Mouse (Mus musculus) MEL (cell line): Measurements from ENCODE around the gene Prox1. TPM values are rescaled to one million over a fixed set of nuclear protein-coding genes. Genes with fewer than 3 reads are reported as not detected.

Source experiments
- DNase-seq: peaks from one replicate; pipeline ENCODE4 v3.0.0; 2011; ENCODE audit warnings: low read depth, low spot score
- H3K27ac ChIP-seq: 2 replicates; pipeline ENCODE4 v1.5.1; 2012; ENCODE audit warnings: low read depth, mild to moderate bottlenecking, control low read depth, low read length, moderate library complexity; ENCODE audit not compliant: control insufficient read depth
- H3K27me3 ChIP-seq, 2 experiments: fragments of 150-350 bp in 1 of 2; sonication (generic) in 1 of 2; 2 replicates each; pipeline ENCODE4 v1.6.1; 2012; ENCODE audit warnings: low read length in 2 of 2, mild to moderate bottlenecking in 2 of 2, improper control_type of control experiment in 1 of 2, moderate library complexity in 1 of 2; ENCODE audit not compliant: insufficient read depth in 2 of 2, control insufficient read depth in 1 of 2
- H3K36me3 ChIP-seq, 2 experiments: 2 replicates each; pipeline ENCODE4 v1.6.1; 2012 to 2014; ENCODE audit warnings: low read length in 2 of 2, improper control_type of control experiment in 1 of 2, inconsistent platforms in 1 of 2, mild to moderate bottlenecking in 1 of 2; ENCODE audit not compliant: insufficient read depth in 2 of 2, control insufficient read depth in 1 of 2
- H3K4me1 ChIP-seq, 2 experiments: fragments of 150-350 bp in 1 of 2; sonication (generic) in 1 of 2; 2 replicates each; pipeline ENCODE4 v1.6.1; 2012; ENCODE audit warnings: low read length in 2 of 2, improper control_type of control experiment in 1 of 2, mild to moderate bottlenecking in 1 of 2; ENCODE audit not compliant: insufficient read depth in 2 of 2, control insufficient read depth in 1 of 2
- H3K4me3 ChIP-seq, 2 experiments: fragments of 150-350 bp in 1 of 2; sonication (generic) in 1 of 2; 2 replicates each; pipeline ENCODE4 v1.5.1; 2012; ENCODE audit warnings: low read depth in 2 of 2, low read length in 2 of 2, mild to moderate bottlenecking in 2 of 2, moderate library complexity in 2 of 2, control low read depth in 1 of 2, improper control_type of control experiment in 1 of 2; ENCODE audit not compliant: control insufficient read depth in 1 of 2, insufficient read depth in 1 of 2
- H3K79me2 ChIP-seq: 2 replicates; pipeline ENCODE4 v1.6.1; 2012; ENCODE audit warnings: mild to moderate bottlenecking, low read length, moderate library complexity; ENCODE audit not compliant: control insufficient read depth, poor library complexity, insufficient read depth
- H3K9ac ChIP-seq: 2 replicates; pipeline ENCODE4 v1.6.1; 2012; ENCODE audit warnings: low read depth, mild to moderate bottlenecking, control low read depth, low read length, moderate library complexity; ENCODE audit not compliant: control insufficient read depth, poor library complexity, severe bottlenecking
- H3K9me3 ChIP-seq: fragments of 150-350 bp; sonication (generic); replicated peaks from 2 replicates; pipeline ENCODE4 v1.6.1; 2012; ENCODE audit warnings: mild to moderate bottlenecking, low read length, improper control_type of control experiment, moderate library complexity; ENCODE audit not compliant: insufficient read depth
- CHD1 ChIP-seq: IDR thresholded peaks from 2 replicates; pipeline ENCODE4 v1.6.1; 2012; ENCODE audit warnings: low read depth, mild to moderate bottlenecking, inconsistent platforms, low read length, improper control_type of control experiment
- CHD2 ChIP-seq: IDR thresholded peaks from 2 replicates; pipeline ENCODE4 v1.6.1; 2011; ENCODE audit warnings: low read length, improper control_type of control experiment
- E2F4 ChIP-seq: IDR thresholded peaks from 2 replicates; pipeline ENCODE4 v1.6.1; 2011; ENCODE audit warnings: low read depth, low read length, improper control_type of control experiment, borderline replicate concordance
- ELF1 ChIP-seq: IDR thresholded peaks from 2 replicates; pipeline ENCODE4 v1.6.1; 2014; ENCODE audit warnings: low read depth, mild to moderate bottlenecking, inconsistent platforms, low read length, improper control_type of control experiment, moderate library complexity
- GATA1 ChIP-seq: IDR thresholded peaks from 2 replicates; pipeline ENCODE4 v1.6.1; 2011; ENCODE audit warnings: low read depth, low read length, improper control_type of control experiment
- HCFC1 ChIP-seq: IDR thresholded peaks from 2 replicates; pipeline ENCODE4 v1.6.1; 2012; ENCODE audit warnings: low read depth, mild to moderate bottlenecking, inconsistent platforms, low read length, improper control_type of control experiment, moderate library complexity
- JUND ChIP-seq: IDR thresholded peaks from 2 replicates; pipeline ENCODE4 v1.6.1; 2011; ENCODE audit warnings: low read depth, mild to moderate bottlenecking, improper control_type of control experiment, low read length
- KAT2A ChIP-seq: conservative IDR thresholded peaks from 2 replicates; pipeline ENCODE4 v1.6.1; 2012; ENCODE audit warnings: low read depth, low read length, improper control_type of control experiment, inconsistent platforms
- MAZ ChIP-seq: IDR thresholded peaks from 2 replicates; pipeline ENCODE4 v1.6.1; 2012; ENCODE audit warnings: low read depth, mild to moderate bottlenecking, inconsistent platforms, low read length, improper control_type of control experiment
- MEF2A ChIP-seq: IDR thresholded peaks from 2 replicates; pipeline ENCODE4 v1.6.1; 2014; ENCODE audit warnings: low read depth, mild to moderate bottlenecking, inconsistent platforms, low read length, improper control_type of control experiment; ENCODE audit not compliant: poor library complexity, insufficient replicate concordance, severe bottlenecking; ENCODE audit errors: extremely low read depth
- MXI1 ChIP-seq: IDR thresholded peaks from 2 replicates; pipeline ENCODE4 v1.6.1; 2011; ENCODE audit warnings: mild to moderate bottlenecking, low read depth, low read length, improper control_type of control experiment
- NELFE ChIP-seq: IDR thresholded peaks from 2 replicates; pipeline ENCODE4 v1.6.1; 2011; ENCODE audit warnings: low read depth, low read length, improper control_type of control experiment
- NRF1 ChIP-seq: IDR thresholded peaks from 2 replicates; pipeline ENCODE4 v1.6.1; 2014; ENCODE audit warnings: low read depth, mild to moderate bottlenecking, inconsistent platforms, low read length, improper control_type of control experiment, moderate library complexity; ENCODE audit not compliant: poor library complexity, insufficient read depth, severe bottlenecking
- POLR2A ChIP-seq, 2 experiments: IDR thresholded peaks; 2 replicates each; pipeline ENCODE4 v1.6.1; 2011 to 2012; ENCODE audit warnings: low read length in 2 of 2, mild to moderate bottlenecking in 2 of 2, control low read depth in 1 of 2, improper control_type of control experiment in 1 of 2, low read depth in 1 of 2, moderate library complexity in 1 of 2; ENCODE audit not compliant: control insufficient read depth in 1 of 2, insufficient read depth in 1 of 2, poor library complexity in 1 of 2
- POLR2AphosphoS5 ChIP-seq: IDR thresholded peaks from 2 replicates; pipeline ENCODE4 v1.6.1; 2012; ENCODE audit warnings: low read depth, borderline replicate concordance, mild to moderate bottlenecking, inconsistent platforms, low read length, moderate library complexity, mixed read lengths
- RCOR1 ChIP-seq: IDR thresholded peaks from 2 replicates; pipeline ENCODE4 v1.6.1; 2012; ENCODE audit warnings: low read depth, mild to moderate bottlenecking, inconsistent platforms, low read length, improper control_type of control experiment
- SIN3A ChIP-seq: IDR thresholded peaks from 2 replicates; pipeline ENCODE4 v1.6.1; 2012; ENCODE audit warnings: low read length, improper control_type of control experiment, inconsistent platforms
- SMC3 ChIP-seq: IDR thresholded peaks from 2 replicates; pipeline ENCODE4 v1.6.1; 2011; ENCODE audit warnings: low read depth, low read length, improper control_type of control experiment
- TBP ChIP-seq: IDR thresholded peaks from 2 replicates; pipeline ENCODE4 v1.8.0; 2011; ENCODE audit warnings: low read depth, low read length, improper control_type of control experiment
- USF1 ChIP-seq: IDR thresholded peaks from 2 replicates; pipeline ENCODE4 v1.6.1; 2014; ENCODE audit warnings: low read depth, mild to moderate bottlenecking, inconsistent platforms, low read length, improper control_type of control experiment, moderate library complexity
- USF2 ChIP-seq, 2 experiments: IDR thresholded peaks; 2 replicates each; pipeline ENCODE4 v1.6.1; 2011 to 2012; ENCODE audit warnings: improper control_type of control experiment in 2 of 2, low read length in 2 of 2, borderline replicate concordance in 1 of 2, inconsistent platforms in 1 of 2, low read depth in 1 of 2, mild to moderate bottlenecking in 1 of 2; ENCODE audit not compliant: insufficient read depth in 1 of 2
- ZC3H11A ChIP-seq: IDR thresholded peaks from 2 replicates; pipeline ENCODE4 v1.6.1; 2012; ENCODE audit warnings: low read depth, mild to moderate bottlenecking, inconsistent platforms, low read length, improper control_type of control experiment
- ZKSCAN1 ChIP-seq: IDR thresholded peaks from 2 replicates; pipeline ENCODE4 v1.6.1; 2012; ENCODE audit warnings: low read depth, mild to moderate bottlenecking, inconsistent platforms, low read length, improper control_type of control experiment, moderate library complexity
- ZMIZ1 ChIP-seq: IDR thresholded peaks from 2 replicates; pipeline ENCODE4 v1.6.1; 2012; ENCODE audit warnings: low read depth, mild to moderate bottlenecking, inconsistent platforms, low read length, improper control_type of control experiment, moderate library complexity
- polyA plus RNA-seq, 2 experiments: library from polyadenylated mRNA; stranded (reverse) in 1 of 2; unstranded in 1 of 2; fragments of >175 nt in 1 of 2; fragments of >200 nt in 1 of 2; gene quantifications; 2 replicates each; pipeline versions ENCODE4 v1.2.1 to v1.2.4; 2012; ENCODE audit warnings: low replicate concordance in 2 of 2, low read depth in 1 of 2; ENCODE audit not compliant: insufficient read length in 2 of 2, insufficient read depth in 1 of 2, missing spikeins in 1 of 2
- total RNA-seq: library from RNA; depleted of rRNA; stranded (reverse); fragments of 300-350 nt; gene quantifications from 2 replicates; pipeline ENCODE4 v1.2.3, GENCODE M21; 2012

Gene Prox1
- total and polyA plus RNA-seq, 3 experiments, result not detected

- H3K4me1 ChIP-seq, result no peaks in the 10 kb centered on the region
- H3K27ac ChIP-seq, result no peak overlapping the region
- H3K4me3 ChIP-seq, result no peak overlapping the region
- H3K79me2 ChIP-seq, result no peaks in the 10 kb centered on the region
- no peak overlapping the region for H3K9ac ChIP-seq
- H3K9me3 ChIP-seq, result no peaks in the 10 kb centered on the region
- no peaks in the 10 kb centered on the region for H3K36me3 ChIP-seq
- H3K27me3 ChIP-seq, result no peaks in the 10 kb centered on the region
- no peak for TF ChIP-seq MEF2A
- TF ChIP-seq ZMIZ1, result no peak
- no peak for TF ChIP-seq E2F4
- no peak for TF ChIP-seq ZKSCAN1
- TF ChIP-seq POLR2AphosphoS5, result no peak
- no peak for TF ChIP-seq NELFE
- TF ChIP-seq GATA1, result no peak
- TF ChIP-seq SIN3A, result no peak
- TF ChIP-seq CHD1, result no peak
- TF ChIP-seq NRF1, result no peak
- TF ChIP-seq HCFC1, result no peak
- TF ChIP-seq USF1, result no peak
- DNase-seq, result no peak
These were observed 3.1 kb upstream of the Prox1 start for GRCm38 (mm10) chr1:190173596-190173995.

- DNase-seq, result no peak
- no peak overlapping the region for H3K27ac ChIP-seq
- H3K9me3 ChIP-seq, result no peaks in the 10 kb centered on the region
- H3K79me2 ChIP-seq, result no peaks in the 10 kb centered on the region
- TF ChIP-seq POLR2A (IDR thresholded peaks at IDR 0.05; ENCODE audit: control insufficient read depth in 1 of 2, insufficient read depth in 1 of 2, low read depth in 1 of 2, low read length in 2 of 2, poor library complexity in 1 of 2), result no peak
- no peak for TF ChIP-seq USF2 (IDR thresholded peaks at IDR 0.05; ENCODE audit: borderline replicate concordance in 1 of 2, insufficient read depth in 1 of 2, low read depth in 1 of 2, low read length in 2 of 2)
- no peak for TF ChIP-seq MAZ
- TF ChIP-seq ELF1, result no peak
- TF ChIP-seq NRF1, result no peak
- TF ChIP-seq ZC3H11A, result no peak
- no peak for TF ChIP-seq ZKSCAN1
- no peak for TF ChIP-seq NELFE
- no peak for TF ChIP-seq MXI1
- TF ChIP-seq JUND, result no peak
- TF ChIP-seq MEF2A, result no peak
- TF ChIP-seq USF1, result no peak
- no peak for TF ChIP-seq KAT2A
- no peak for TF ChIP-seq SMC3
- TF ChIP-seq CHD2, result no peak
- no peak for TF ChIP-seq RCOR1
- no peak for TF ChIP-seq TBP
- TF ChIP-seq POLR2AphosphoS5, result no peak
- H3K9ac ChIP-seq, result no peak overlapping the region
- H3K36me3 ChIP-seq, result no peaks in the 10 kb centered on the region
- no peak overlapping the region for H3K4me3 ChIP-seq
- H3K4me1 ChIP-seq, result no peaks in the 10 kb centered on the region
- no peaks in the 10 kb centered on the region for H3K27me3 ChIP-seq
These were observed 2.5 kb upstream of the Prox1 start for GRCm38 (mm10) chr1:190172979-190173461.
